Mouse (Mus musculus) megakaryocyte, embryonic 14.5 days (primary cell): Measurements from ENCODE around the gene Creb3l4.

Experiments
- FLI1 ChIP-seq: IDR thresholded peaks from 2 replicates; pipeline ENCODE4 v1.6.1; 2012; ENCODE audit warnings: low read length, inconsistent platforms, mixed read lengths
- GATA1 ChIP-seq: IDR thresholded peaks from 3 replicates; pipeline ENCODE4 v1.6.1; 2012; ENCODE audit warnings: mixed read lengths, low read length, inconsistent platforms, borderline replicate concordance

DNA sequence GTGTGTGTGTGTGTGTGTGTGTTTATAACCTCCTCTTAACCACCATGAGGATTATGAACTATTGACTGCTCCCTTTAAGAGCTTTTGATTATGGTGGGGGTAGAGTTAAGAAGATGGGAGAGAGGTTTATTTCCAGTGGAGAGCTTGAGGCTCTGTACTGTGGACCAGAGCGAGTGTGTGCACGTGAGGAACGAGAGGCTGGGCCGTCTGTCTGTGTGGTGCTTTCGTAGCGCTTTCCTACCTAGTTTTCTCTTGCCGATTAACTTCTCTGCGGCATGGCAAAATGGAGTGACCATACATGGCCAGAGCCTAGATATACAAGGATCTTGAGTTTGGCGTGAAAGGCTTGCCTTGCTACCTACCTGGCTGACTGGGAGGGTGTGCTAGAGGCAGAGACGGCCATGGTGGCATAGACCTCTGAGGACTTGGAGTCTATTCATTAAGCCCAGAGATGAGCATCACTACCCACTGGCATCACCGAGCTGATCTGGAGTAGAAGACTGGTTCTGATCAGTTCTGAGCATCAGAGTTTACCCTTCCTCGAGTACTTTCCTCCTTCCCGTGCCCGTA, 12.6 kb upstream of the Creb3l4 start:
- TF ChIP-seq GATA1 (no peak), FLI1 (no peak)
